Mouse (Mus musculus): ENCODE measurements around the gene Ephx1. TPM values are rescaled to one million over a fixed set of nuclear protein-coding genes. Genes with fewer than 3 reads are reported as not detected.
"Not testable (repeated sequence)": the region's sequence is repeated elsewhere in the genome, so short reads cannot be mapped to it uniquely, and the experiment has no call there.

Gene Ephx1
- 10 to 100 TPM; 30.2 to 31.6 TPM for total RNA-seq (2021)

DNA sequence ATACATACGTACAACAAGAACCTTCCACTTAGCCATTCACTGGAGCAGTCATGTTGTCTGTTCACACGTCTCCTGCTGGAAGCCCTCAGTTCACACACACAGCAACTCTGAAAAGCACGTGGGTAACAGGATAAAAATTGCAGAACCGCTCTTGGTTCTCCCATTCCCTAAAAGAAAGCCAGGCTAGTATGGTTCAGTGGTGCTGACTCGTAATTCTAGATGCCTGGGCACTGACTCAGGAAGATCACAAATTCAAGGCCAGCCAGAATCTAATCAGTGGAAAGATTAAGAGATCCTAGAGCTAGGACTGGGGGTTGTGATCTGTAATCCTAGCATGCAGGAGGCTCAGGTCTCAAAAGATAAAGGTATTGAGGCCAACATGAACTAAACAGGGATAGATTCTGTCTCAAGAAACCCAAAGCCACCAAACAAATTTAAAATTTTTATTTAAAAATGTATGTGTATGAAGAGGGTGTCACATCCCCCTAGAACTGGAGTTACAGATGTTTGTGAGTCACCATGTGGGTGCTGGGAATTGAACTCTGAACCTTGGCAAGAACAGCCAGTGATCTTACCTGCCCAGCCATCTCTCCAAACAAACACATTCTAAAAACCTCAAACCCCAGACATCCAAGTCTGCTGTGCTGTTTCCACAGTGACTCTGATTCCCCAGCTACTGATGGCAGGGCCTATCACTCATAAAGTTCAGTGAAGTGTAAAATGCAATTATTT is at the start of gene Ephx1:
Gene Ephx1, minus strand, starts transcription at position 149 of the 732 bp plus-strand sequence.
- no peak for DNase-seq (ENCODE audit: low spot score in 2 of 2)
- intact Hi-C loops (cut with DNase I): no loop called here

DNA sequence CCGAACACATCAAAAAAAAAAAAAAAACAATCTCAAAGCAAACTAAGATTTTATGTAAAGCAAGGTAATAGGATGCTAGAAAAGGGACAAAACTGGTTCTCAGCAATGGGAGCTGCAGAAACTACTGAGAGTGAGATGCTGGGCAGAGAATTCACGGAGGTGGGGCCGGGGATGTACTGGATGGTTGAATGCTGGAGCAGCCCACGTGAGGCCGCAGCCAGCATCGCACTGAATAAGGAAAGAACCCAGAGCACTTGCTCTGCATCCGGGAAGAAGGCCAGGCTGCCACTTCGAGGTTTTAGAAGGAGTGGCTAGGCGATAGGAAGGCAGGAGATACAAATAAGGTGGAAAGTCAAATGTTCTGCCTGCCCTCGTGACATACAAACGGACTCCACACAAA is 49.0 kb upstream of the Ephx1 start:
- peak; percentile 15 to 43 for DNase-seq (ENCODE audit: low spot score in 2 of 2)
- intact Hi-C loops (cut with DNase I): no loop called here

DNA sequence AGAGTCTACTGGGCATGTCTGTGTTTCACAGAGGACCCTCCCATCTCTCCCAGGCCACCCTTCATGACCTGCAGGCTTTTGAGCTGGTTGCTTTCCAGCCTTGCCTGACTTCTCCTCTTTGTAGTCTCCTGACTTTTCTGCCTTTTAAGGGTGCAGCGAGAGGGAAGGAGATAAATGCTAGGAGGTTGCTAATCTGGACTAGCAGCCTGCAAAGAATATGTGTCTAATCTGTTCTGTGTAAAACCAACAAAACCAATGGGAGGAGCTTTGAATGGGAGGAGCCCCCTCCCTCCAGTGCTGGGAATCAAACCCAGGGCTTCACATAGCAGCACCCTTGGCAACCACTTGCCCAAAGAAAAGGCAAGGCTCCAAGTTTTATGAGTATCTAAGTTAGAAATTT is 47.6 kb upstream of the Ephx1 start:
- DNase-seq (ENCODE audit: low spot score in 2 of 2): no peak
- intact Hi-C loops (cut with DNase I): no loop called here

DNA sequence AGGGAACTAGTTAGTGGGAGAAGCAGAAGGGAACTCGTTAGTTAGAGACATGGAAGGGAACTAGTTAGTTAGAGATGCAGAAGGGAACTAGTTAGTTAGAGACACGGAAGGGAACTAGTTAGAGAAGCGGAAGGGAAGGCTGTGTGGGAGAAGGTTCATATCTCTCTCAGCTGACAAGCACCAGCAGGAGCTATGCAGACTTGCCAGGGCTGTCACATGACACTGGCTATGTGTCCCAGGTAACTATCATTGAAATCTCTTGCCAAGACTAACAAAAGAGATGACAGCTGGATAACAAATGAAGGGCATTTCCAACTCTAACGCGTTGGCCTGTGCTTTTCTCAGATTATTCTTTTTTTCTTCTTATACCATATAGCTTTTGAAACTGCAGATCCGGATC is 43.9 kb upstream of the Ephx1 start:
- no peak for DNase-seq (ENCODE audit: low spot score in 2 of 2)
- intact Hi-C loops (cut with DNase I): no loop called here

DNA sequence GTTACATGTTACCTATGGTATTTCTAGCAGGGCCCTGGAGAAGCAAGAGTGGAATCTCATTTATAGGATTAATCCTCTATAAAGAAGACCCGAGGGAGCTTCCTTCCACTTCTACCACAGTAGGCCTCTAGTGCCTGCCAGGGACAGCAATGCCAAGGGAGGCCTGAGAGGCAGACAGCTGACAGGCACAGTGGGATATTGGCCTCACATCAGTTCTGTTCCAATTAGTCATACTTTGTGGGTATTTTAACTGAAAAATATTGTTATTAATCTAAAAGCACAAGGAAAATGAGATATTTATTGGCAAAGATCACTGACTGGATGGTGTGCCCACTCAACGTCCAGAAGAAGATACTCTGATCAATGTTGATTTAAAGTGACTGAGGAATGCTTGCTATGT is 43.3 kb upstream of the Ephx1 start:
- intact Hi-C loops (cut with DNase I): no loop called here

DNA sequence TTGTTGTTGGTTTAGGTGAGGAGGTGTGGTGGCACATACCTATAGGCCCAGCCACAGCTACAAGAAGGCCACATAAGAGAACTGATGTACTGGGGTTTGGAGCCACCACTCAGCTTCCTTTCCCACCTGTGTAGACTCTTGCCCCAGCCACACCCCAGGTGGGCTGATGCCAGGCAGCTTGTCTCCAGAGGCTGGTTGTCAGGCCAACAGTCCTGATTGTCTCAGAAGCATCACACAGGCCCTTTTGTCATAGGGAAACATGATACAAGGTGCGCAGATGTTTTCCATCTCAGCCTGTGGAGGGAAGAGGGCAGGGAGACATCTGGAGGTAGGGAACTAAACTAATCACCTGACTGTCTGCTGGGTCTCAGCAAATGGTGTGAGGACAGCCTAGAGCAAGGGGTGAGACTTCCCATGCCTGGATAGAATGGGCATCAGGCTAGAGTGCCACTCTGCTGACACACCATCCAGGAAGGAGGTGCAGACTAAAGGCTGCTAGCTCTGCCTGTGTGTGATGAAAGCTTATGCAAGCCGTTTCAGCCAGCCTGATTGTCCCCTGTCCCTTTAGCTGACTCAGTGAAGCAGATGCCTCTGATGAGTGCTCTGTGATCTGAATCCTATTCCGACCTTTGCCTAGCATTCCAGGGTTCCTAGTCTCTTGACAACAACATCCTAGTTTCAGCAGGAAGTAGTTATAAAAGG is 41.2 kb upstream of the Ephx1 start:
- intact Hi-C loops (cut with DNase I): no loop called here
- no peak for DNase-seq (ENCODE audit: low spot score in 2 of 2)

More for the DNA sequence above, 43.3 kb upstream of the Ephx1 start:
- no peak for DNase-seq (ENCODE audit: low spot score in 2 of 2)

DNA sequence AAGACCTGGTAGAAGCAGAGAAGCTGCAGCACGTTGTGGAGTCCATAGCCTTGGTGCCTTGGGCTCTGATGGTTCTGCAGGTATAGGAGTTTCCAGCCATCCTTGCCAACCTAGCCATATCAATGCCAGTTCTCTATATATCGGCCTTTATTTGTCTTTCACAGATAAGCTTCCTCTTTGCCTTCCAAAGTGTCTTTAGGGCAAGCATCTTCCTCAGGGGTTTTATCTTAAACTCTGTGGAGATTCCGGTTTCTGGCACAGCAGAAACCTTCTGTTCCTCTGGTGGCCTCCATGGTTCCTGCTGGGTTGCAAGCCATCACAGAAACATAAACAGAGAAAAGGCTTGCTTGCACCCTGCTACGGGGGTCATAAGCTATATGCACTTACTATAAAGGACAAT is 32.2 kb upstream of the Ephx1 start:
- intact Hi-C loops (cut with DNase I): no loop called here
- no peak for DNase-seq (ENCODE audit: low spot score in 2 of 2)

DNA sequence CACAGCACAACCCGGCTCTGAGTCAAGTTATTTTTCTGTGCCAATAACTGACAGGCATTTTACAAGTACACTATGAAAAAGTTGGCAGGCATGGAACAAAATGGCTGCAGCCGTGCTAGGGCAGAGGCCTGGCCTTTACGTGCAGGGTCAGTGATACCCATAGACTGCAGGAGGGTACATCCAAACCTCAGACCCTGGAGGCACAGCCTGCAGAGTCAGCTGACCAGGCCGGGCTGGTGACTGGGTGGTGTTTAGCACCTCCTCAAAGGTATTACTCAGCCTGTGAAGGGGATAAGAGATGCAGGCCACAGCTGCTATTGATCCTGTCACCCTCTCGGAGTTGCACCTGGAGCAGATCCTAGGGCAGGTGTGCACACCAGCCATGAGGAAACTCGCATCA is 30.2 kb upstream of the Ephx1 start, which contains the start of gene 9130409I23Rik:
Gene 9130409I23Rik, plus strand, starts transcription at position 301 of the 400 bp plus-strand sequence.
- intact Hi-C loops (cut with DNase I): no loop called here
- no peak for DNase-seq (ENCODE audit: low spot score in 2 of 2)

DNA sequence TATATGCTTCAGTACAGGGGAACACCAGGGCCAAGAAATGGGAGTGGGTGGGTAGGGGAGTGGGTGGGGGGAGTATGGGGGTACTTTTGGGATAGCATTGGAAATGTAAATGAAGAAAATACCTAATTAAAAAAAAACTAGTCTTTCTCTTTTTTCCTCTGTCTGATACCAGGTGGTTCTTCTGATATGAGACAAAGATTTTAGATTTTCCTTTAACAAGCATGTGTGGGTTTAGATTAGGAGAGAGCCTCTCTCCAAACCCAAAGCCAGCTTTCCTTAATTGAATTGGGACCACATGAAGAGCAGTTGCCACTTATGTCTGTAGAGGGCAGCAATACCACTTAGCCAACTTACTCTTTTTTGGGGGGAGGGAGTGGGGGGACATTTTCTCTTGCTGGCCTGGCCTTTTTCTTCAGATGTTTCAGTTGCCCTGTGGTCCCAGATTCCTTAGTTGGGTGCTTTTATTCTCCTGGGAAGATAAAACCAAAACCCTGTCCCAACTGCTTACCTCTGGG is 28.7 kb upstream of the Ephx1 start:
- intact Hi-C loops (cut with DNase I): loop anchor here (10.0 kb wide), 1 partner anchor 155 kb away; the partner anchor contains the start of gene Lefty2
- no peak for DNase-seq (ENCODE audit: low spot score in 2 of 2)

DNA sequence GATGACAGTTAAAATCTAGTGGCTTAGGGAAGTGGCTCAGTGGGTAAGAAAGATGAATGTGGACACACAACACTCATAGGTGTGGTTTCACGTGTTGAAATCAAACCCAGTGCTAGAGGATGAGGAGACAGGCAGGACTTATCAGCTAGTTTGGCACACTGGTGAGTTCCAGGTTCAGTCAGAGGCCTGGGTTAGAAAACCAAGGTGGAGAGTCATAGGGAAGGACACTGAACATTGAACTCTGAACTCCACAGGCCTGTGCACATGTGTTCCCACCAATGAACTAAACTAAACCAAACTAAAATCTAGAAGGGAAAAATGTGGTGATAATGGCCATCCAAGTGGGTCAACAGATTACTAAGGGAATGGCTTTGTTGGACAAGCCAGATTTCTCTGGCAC is 26.8 kb upstream of the Ephx1 start:
- no peak for DNase-seq (ENCODE audit: low spot score in 2 of 2)
- intact Hi-C loops (cut with DNase I): loop anchor here (10.0 kb wide), 1 partner anchor 153 kb away; the partner anchor contains the start of gene Lefty2

DNA sequence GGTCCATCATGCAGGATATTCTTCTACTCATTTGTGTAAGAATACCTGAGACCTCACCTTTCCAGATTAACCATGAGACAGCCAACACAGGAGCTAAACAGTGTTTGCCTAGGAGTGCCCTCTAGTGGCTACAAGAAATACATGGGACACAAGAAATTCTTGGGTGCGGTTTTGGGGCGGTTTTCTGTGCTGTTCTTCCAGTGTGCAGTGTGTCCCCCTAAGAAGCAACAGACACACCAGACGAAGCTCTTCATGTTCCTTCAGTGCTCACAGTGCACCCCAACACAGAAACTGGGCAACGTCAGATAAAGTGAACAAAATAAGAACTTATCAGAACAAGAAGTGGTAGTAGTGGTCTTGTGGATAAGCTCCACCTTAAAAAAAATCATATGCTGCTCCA is 18.9 kb upstream of the Ephx1 start:
- no peak for DNase-seq (ENCODE audit: low spot score in 2 of 2)
- intact Hi-C loops (cut with DNase I): loop anchor here (2.0 to 10.0 kb wide), 2 partner anchors 51 to 145 kb away; partner anchors contain the start of gene Lefty2

DNA sequence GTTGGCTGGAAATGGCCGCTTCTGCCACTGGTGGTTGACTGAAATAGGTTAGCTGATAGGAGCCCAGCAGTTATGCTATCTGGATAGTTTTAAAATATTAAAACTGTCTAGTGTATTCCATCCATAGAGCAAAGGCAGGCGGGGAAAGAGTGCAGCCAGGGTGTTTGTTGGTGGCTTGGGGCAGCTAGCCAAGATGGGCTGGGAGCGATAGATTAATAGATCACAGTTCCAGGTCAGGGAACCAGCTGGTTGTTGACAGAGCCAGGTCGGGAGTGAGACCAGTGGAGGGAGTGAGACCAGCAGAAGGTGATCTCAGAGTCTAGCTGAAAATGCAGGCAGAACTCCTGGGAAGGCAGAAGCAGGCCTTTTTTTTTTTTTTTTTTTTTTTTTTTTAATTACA is 16.9 kb upstream of the Ephx1 start:
- intact Hi-C loops (cut with DNase I): loop anchor here (2.0 kb wide), 1 partner anchor 49 kb away; no protein-coding TSS in a partner anchor
- DNase-seq (ENCODE audit: low spot score in 2 of 2): no peak

DNA sequence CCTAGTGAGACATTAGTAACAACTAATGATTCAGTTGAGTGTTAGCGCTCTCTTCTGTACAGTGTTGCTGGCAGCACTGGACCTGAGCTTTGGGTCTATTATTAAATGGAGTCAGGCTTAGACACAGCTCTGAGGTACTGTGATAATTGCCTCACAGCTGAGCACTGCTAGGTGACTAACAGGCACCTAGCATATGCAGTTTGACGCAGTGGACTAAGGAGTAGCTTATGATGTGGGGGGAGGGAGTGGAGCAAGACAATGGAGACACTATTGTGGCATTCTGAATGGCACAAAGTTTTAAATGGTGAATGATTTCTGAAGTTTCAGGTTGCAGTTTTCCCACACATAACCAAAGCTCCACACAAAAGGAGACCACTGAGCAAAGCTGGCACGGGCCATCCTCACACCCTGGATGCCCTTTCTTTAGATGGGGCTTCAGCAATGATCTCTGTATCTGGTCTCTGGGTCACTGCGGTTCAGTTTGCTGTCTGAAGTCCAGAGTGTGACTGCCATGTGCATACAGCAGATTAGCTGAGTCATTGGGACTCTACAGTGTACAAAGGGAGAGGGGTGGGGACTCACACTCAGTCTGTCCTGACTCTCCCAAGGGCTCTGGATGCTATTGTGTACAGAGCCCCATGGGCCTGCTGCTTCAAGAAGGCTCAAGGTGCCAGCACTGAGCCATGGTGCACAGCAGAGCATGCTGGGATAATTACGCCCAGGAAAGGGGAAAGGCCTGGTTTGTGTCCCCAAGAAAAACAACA is 14.5 kb upstream of the Ephx1 start:
- intact Hi-C loops (cut with DNase I); DNase-seq (ENCODE audit: low spot score in 2 of 2): not testable (repeated sequence)

DNA sequence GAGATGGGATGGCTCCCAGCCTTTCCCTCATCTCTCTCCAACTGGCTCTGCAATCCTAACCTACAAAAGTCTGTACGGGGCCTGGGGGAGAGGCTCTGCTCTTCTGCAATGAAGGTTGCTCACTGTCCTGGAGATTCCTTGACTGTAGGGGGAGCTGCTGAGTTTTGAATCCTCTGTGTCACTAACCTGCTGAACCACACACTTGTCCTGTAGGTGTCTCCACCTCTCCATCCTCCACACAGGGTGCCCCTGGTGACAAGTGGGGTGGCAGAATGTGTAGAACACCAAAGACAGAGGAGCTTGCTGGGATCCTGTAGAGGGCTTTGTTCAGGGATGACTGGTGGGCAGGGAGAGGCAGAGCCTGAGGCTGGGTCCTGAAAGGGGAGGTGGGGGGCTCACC is 1.6 kb upstream of the Ephx1 start:
- DNase-seq (ENCODE audit: low spot score in 2 of 2): peak in 1 of 2 experiments; percentile 23
- intact Hi-C loops (cut with DNase I): no loop called here

DNA sequence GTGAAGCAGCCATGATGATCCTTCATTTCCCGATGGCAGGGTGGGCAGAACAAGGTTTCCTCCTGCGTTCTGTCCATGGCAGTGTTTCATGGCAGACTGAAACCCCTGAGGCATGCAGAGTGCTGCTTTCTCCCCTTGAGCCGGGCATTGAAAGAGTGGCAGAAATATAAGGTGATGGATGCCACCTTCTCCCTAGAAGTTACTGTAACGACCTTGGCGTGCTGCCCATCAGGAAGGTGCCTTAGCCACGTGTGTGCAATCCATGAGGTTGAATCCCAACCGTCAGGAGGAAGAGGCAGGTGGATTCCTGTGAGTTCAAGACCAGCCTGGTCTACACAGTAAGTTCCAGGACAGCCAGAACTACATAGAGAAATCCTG is 773 bp upstream of the Ephx1 start:
- no peak for DNase-seq (ENCODE audit: low spot score in 2 of 2)
- intact Hi-C loops (cut with DNase I): no loop called here

DNA sequence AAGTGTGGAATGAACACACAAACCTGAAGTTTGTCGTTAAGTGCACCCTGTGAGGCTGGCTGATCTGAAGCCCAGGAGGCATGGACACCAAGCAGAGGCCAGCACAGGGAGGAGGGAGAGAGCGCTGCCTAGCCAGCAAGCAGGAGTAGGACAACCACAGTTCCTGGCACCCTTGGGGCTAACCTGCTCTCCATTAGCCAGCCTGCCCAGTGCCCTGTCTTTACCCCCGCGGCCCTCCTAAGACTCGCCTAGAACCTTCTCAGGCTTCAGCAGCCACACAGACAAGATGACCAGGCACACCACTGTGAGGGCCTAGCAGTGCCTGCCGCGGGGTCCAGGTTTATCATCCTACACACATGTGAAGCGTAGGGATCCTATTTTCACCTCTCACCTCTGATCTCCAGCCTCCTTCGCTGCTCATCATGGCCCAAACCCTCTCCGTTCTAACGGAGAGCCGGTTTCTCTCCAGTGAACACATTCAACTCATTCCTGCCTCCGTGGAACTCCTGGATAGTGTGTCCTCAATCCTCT is 2.7 kb downstream of the Ephx1 start:
- no peak for DNase-seq (ENCODE audit: low spot score in 2 of 2)
- intact Hi-C loops (cut with DNase I): no loop called here

DNA sequence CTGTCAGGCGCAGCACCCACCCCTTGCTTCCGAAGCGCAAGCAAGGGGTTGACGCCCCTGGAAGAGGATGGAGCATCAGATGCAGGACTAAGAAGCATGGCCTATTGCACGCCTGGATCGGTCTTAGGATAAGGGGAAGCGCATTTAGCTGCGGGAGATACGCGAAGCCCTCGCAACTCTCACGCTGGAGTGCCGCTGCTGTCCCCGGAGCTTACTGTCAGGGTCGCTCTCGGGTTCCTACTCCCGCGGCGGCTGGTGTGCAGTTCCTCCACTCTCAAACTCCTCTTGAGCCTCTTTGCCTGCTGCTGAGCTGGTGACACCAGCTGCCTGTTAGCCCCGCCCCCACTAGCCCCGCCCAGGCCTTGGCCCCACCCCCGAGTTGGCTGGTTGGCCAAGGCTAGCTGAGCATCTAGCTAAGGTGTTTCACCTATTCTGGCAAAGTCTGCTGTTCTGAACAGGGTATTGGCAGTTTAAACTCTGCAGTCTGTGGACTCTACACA is 3.4 kb downstream of the Ephx1 start:
- DNase-seq (ENCODE audit: low spot score in 2 of 2): peak; percentile 62 to 66
- intact Hi-C loops (cut with DNase I): no loop called here

DNA sequence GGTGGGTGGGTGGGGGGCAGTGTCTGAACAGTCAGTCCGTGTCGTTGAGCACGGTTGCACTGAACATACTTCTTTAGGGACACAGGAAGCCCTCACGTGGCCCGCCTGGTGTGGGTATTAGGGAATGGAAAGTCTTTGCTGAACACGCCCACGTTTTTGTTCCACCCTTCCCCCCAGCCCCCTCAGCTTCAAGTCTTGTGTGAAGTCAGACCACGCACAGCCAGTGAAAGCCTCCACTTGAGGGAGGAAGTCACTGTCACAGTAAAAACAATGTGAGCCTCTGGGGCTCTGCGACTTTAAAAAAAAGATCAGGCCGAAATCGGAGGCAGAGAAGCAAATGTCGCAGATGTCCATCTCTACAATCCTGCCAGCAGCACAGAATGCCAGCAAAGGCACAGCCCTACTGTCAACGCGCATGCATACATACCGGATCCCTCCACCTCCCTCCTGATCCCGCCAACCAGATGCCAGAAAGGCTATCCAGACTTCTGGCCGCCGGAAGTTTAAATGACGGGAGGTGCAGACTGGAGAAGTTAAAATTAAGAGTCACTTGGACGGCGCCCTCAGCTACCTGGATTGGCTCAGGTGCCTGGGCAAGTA is 4.1 kb downstream of the Ephx1 start:
- peak; percentile 60 to 63 for DNase-seq (ENCODE audit: low spot score in 2 of 2)
- intact Hi-C loops (cut with DNase I): no loop called here

DNA sequence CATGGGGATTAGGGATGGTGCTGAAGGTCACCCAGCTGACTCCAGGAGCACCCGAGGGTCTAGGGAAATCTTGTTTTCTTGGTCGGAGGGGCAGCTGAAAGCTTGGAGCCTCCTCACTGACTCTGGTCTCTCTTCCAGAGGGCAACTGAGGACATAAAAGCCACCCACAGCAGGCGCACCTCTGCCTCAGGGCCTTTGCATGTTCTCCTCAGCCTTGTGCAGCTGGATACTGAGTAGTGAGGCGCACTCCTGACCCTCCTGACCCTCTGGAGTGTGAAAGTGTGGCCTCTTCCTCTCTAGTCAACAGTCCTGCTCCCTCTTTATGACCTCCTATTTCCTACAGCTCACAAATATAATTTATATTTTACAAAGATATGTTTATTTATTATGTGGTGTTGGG is 4.7 kb downstream of the Ephx1 start:
- intact Hi-C loops (cut with DNase I): no loop called here
- no peak for DNase-seq (ENCODE audit: low spot score in 2 of 2)

Measured in left cerebral cortex, postnatal 36 days (tissue).